Mouse (Mus musculus): Measurements from ENCODE around the gene Zfp110. TPM values are rescaled to one million over a fixed set of nuclear protein-coding genes. Genes with fewer than 3 reads are reported as not detected.
"Not testable (repeated sequence)": the region's sequence is repeated elsewhere in the genome, so short reads cannot be mapped to it uniquely, and the experiment has no call there.

Gene Zfp110
- total RNA-seq (2021): 10 to 100 TPM; 10.5 to 11.1 TPM
- long read RNA-seq, experiment 1, transcript Zfp110-201 (8 exons, 3,591 nt): major isoform, 11 of 17 reads
- long read RNA-seq, experiment 1, partial matches to known transcripts: 2 of 17 reads
- long read RNA-seq, experiment 1, other reads (novel, unspliced or antisense): 3 of 17 reads
- long read RNA-seq, experiment 2, transcript Zfp110-201 (8 exons, 3,591 nt): major isoform, 6 of 8 reads
- long read RNA-seq, experiment 2, partial matches to known transcripts: 1 of 8 reads
- long read RNA-seq, experiment 2, other reads (novel, unspliced or antisense): 1 of 8 reads

GRCm38 (mm10) chr7:12834162-12835120, at the start of gene Zfp110:
Gene Zfp110, plus strand, starts transcription at chr7:12834761.
- intact Hi-C loops (cut with DNase I): no loop called here
- DNase-seq (ENCODE audit: low spot score in 2 of 2): peak; percentile 80 to 84

- intact Hi-C loops (cut with DNase I): no loop called here
These were observed 47.2 kb upstream of the Zfp110 start for GRCm38 (mm10) chr7:12787333-12787732.

GRCm38 (mm10) chr7:12788025-12788424, 46.5 kb upstream of the Zfp110 start:
- intact Hi-C loops (cut with DNase I): no loop called here
- DNase-seq (ENCODE audit: low spot score in 2 of 2): no peak

More at GRCm38 (mm10) chr7:12787333-12787732, 47.2 kb upstream of the Zfp110 start:
- no peak for DNase-seq (ENCODE audit: low spot score in 2 of 2)

- DNase-seq (ENCODE audit: low spot score in 2 of 2); intact Hi-C loops (cut with DNase I): not testable (repeated sequence)
These were observed 41.9 kb upstream of the Zfp110 start for GRCm38 (mm10) chr7:12792624-12793023.

GRCm38 (mm10) chr7:12797971-12798370, 36.6 kb upstream of the Zfp110 start:
- intact Hi-C loops (cut with DNase I): no loop called here

GRCm38 (mm10) chr7:12799554-12799953, 35.0 kb upstream of the Zfp110 start:
- intact Hi-C loops (cut with DNase I): no loop called here
- no peak for DNase-seq (ENCODE audit: low spot score in 2 of 2)

More at GRCm38 (mm10) chr7:12797971-12798370, 36.6 kb upstream of the Zfp110 start:
- DNase-seq (ENCODE audit: low spot score in 2 of 2): no peak

- peak; percentile 85 to 92 for DNase-seq (ENCODE audit: low spot score in 2 of 2)
- intact Hi-C loops (cut with DNase I): no loop called here
These were observed 31.5 kb upstream of the Zfp110 start, which contains the start of gene Zscan18 for GRCm38 (mm10) chr7:12802866-12803726. Gene Zscan18, minus strand, starts transcription at chr7:12803635.

- intact Hi-C loops (cut with DNase I): no loop called here
- no peak for DNase-seq (ENCODE audit: low spot score in 2 of 2)
These were observed 30.9 kb upstream of the Zfp110 start for GRCm38 (mm10) chr7:12803727-12804071.

GRCm38 (mm10) chr7:12815566-12815965, 19.0 kb upstream of the Zfp110 start:
- no peak for DNase-seq (ENCODE audit: low spot score in 2 of 2)
- intact Hi-C loops (cut with DNase I): no loop called here

- DNase-seq (ENCODE audit: low spot score in 2 of 2): peak; percentile 95 to 96
- intact Hi-C loops (cut with DNase I): no loop called here
These were observed 15.9 kb upstream of the Zfp110 start, which contains the start of gene Zfp329 for GRCm38 (mm10) chr7:12818521-12819295. Gene Zfp329, minus strand, starts transcription at chr7:12818858.

GRCm38 (mm10) chr7:12835193-12835671, 671 bp downstream of the Zfp110 start:
- intact Hi-C loops (cut with DNase I): no loop called here

GRCm38 (mm10) chr7:12835779-12836178, 1.2 kb downstream of the Zfp110 start:
- intact Hi-C loops (cut with DNase I): no loop called here
- DNase-seq (ENCODE audit: low spot score in 2 of 2): no peak

More at GRCm38 (mm10) chr7:12835193-12835671, 671 bp downstream of the Zfp110 start:
- DNase-seq (ENCODE audit: low spot score in 2 of 2): peak; percentile 8 to 10

GRCm38 (mm10) chr7:12874301-12874700, 39.7 kb downstream of the Zfp110 start:
- intact Hi-C loops (cut with DNase I): no loop called here
- DNase-seq (ENCODE audit: low spot score in 2 of 2): no peak

- DNase-seq (ENCODE audit: low spot score in 2 of 2): no peak
- intact Hi-C loops (cut with DNase I): no loop called here
These were observed 45.5 kb downstream of the Zfp110 start for GRCm38 (mm10) chr7:12880036-12880435.

GRCm38 (mm10) chr7:12880497-12880896, 45.9 kb downstream of the Zfp110 start:
- intact Hi-C loops (cut with DNase I): not testable (repeated sequence)

GRCm38 (mm10) chr7:12880911-12881660, 46.5 kb downstream of the Zfp110 start, which contains the start of gene Zfp128:
Gene Zfp128, plus strand, starts transcription at chr7:12881177.
- intact Hi-C loops (cut with DNase I): no loop called here
- peak; percentile 95 to 97 for DNase-seq (ENCODE audit: low spot score in 2 of 2)

More at GRCm38 (mm10) chr7:12880497-12880896, 45.9 kb downstream of the Zfp110 start:
- DNase-seq (ENCODE audit: low spot score in 2 of 2): not testable (repeated sequence)

GRCm38 (mm10) chr7:12886563-12887266, 52.2 kb downstream of the Zfp110 start:
- DNase-seq (ENCODE audit: low spot score in 2 of 2): peak in 1 of 2 experiments; percentile 28
- intact Hi-C loops (cut with DNase I): no loop called here

Data from left cerebral cortex, postnatal 14 days (tissue).